ENCODE assay signal across 27 mouse cellular contexts in genomic region chr12:85479190-85479589, GRCm38 (mm10). TPM values are rescaled to one million over a fixed set of nuclear protein-coding genes. Genes with fewer than 3 reads are reported as not detected.
DNase-seq lines count a peak whose midpoint lies in the region; ATAC-seq and TF ChIP-seq lines count a peak whose summit lies in the region.
"Had no signal": no experiment of that assay in that cellular context is flagged by ENCODE, and none has a peak within 500 bp of the region (broad histone marks: within the 10 kb centered on the region; RNA-seq: fewer than 3 reads in every experiment).

No protein-coding gene starts in this region.

- peak overlapping the region; percentile 42 for H3K27ac ChIP-seq in heart, embryonic 10.5 days
- H3K27ac ChIP-seq in lung, postnatal 0 days (ENCODE audit: low read length) = no peak overlapping the region
- peak overlapping the region; percentile 80; the same call in 1 of the 2 replicates for H3K27ac ChIP-seq in small intestine, adult 2 months (ENCODE audit: insufficient read depth, low read depth, low read length)
- H3K27ac ChIP-seq: forebrain, embryonic 10.5 days; forebrain, embryonic 13.5 days; heart, adult 2 months; heart, embryonic 15.5 days; hindbrain, embryonic 10.5 days; hindbrain, embryonic 14.5 days; hindbrain, postnatal 0 days had no signal

- H3K9me3 ChIP-seq in heart, embryonic 10.5 days = no peaks in the 10 kb centered on the region
- H3K9me3 ChIP-seq in lung, postnatal 0 days (ENCODE audit: low read length) = no peaks in the 10 kb centered on the region
- H3K9me3 ChIP-seq: forebrain, embryonic 10.5 days; forebrain, embryonic 13.5 days; G1E; heart, embryonic 12.5 days; heart, embryonic 15.5 days; hindbrain, embryonic 10.5 days had no signal

- no peak for DNase-seq in heart, embryonic 10.5 days (ENCODE audit: low spot score)
- no peak for DNase-seq in heart, adult 9 months (ENCODE audit: low spot score in 2 of 2)
- DNase-seq in lung, postnatal 0 days (ENCODE audit: low spot score) = peak; percentile 47
- no peak for DNase-seq in lung, adult 18-20 months
- DNase-seq in MN1 (ENCODE audit: low spot score) = no peak
- DNase-seq in urinary bladder, adult 2 months (ENCODE audit: low spot score) = no peak
- DNase-seq: adrenal gland, adult 8-10 months; adrenal gland, postnatal 25 days; cerebellum, adult 18-20 months; cerebellum, adult 9-10 months; cerebellum, postnatal 14 days; gastrocnemius, postnatal 10 days; gastrocnemius, postnatal 36 days; heart, adult 2 months; heart, postnatal 10 days; heart, postnatal 36 days had no signal

- no peak for TF ChIP-seq CTCF in lung, postnatal 0 days (IDR thresholded peaks at IDR 0.05)
- no peak for TF ChIP-seq CTCF in small intestine, adult 2 months (IDR thresholded peaks at IDR 0.05; ENCODE audit: extremely low read depth, insufficient read length, insufficient replicate concordance, low read depth, low read length)

- TF ChIP-seq POLR2A in small intestine, adult 2 months (IDR thresholded peaks at IDR 0.05; ENCODE audit: low read depth, low read length) = no peak

- no peak overlapping the region for H3K9ac ChIP-seq in lung, postnatal 0 days (replicated peaks; ENCODE audit: low read depth)
- H3K9ac ChIP-seq: forebrain, embryonic 13.5 days; heart, embryonic 12.5 days; heart, embryonic 15.5 days; hindbrain, embryonic 14.5 days had no signal

- H3K4me2 ChIP-seq in lung, postnatal 0 days (replicated peaks; ENCODE audit: low read depth, low read length) = no peak overlapping the region
- H3K4me2 ChIP-seq: forebrain, embryonic 13.5 days; heart, embryonic 12.5 days; heart, embryonic 15.5 days; hindbrain, embryonic 14.5 days had no signal

- peaks cover 8% of the 10 kb centered on the region; the same call in 1 of the 2 replicates for H3K36me3 ChIP-seq in heart, embryonic 10.5 days
- H3K36me3 ChIP-seq in lung, postnatal 0 days (ENCODE audit: insufficient read depth, low read length) = peaks cover 15% of the 10 kb centered on the region; the same call in 1 of the 2 replicates
- peaks cover 29% of the 10 kb centered on the region for H3K36me3 ChIP-seq in small intestine, adult 2 months (ENCODE audit: control insufficient read depth, insufficient read depth, low read length)
- H3K36me3 ChIP-seq: forebrain, embryonic 10.5 days; heart, embryonic 15.5 days; hindbrain, embryonic 10.5 days had no signal

- H3K4me3 ChIP-seq in heart, embryonic 10.5 days = no peak overlapping the region
- no peak overlapping the region for H3K4me3 ChIP-seq in lung, postnatal 0 days (ENCODE audit: low read depth, low read length)
- H3K4me3 ChIP-seq in small intestine, adult 2 months (ENCODE audit: low read depth, low read length) = no peak overlapping the region
- H3K4me3 ChIP-seq: forebrain, embryonic 10.5 days; forebrain, embryonic 13.5 days; heart, adult 2 months; heart, embryonic 12.5 days; heart, embryonic 15.5 days; hindbrain, embryonic 10.5 days had no signal

- no peak for TF ChIP-seq EP300 in lung, postnatal 0 days (IDR thresholded peaks at IDR 0.05)

- H3K27me3 ChIP-seq in heart, embryonic 10.5 days (ENCODE audit: insufficient read depth, poor library complexity, severe bottlenecking) = peaks cover 23% of the 10 kb centered on the region
- no peaks in the 10 kb centered on the region for H3K27me3 ChIP-seq in lung, postnatal 0 days (replicated peaks; ENCODE audit: insufficient read depth, low read length)
- no peaks in the 10 kb centered on the region for H3K27me3 ChIP-seq in small intestine, adult 2 months (ENCODE audit: control insufficient read depth, insufficient read depth, low read length)

- ATAC-seq in lung, postnatal 0 days = no peak
- ATAC-seq: activated CD4-positive, CD25-positive, alpha-beta regulatory T cell, adult 4 months; forebrain, embryonic 13.5 days; forebrain, embryonic 16.5 days; hindbrain, postnatal 0 days had no signal

- H3K4me1 ChIP-seq in heart, embryonic 10.5 days = peaks cover 48% of the 10 kb centered on the region
- H3K4me1 ChIP-seq in lung, postnatal 0 days (ENCODE audit: insufficient read depth, low read depth, low read length) = no peaks in the 10 kb centered on the region; the same call in 1 of the 2 replicates
- H3K4me1 ChIP-seq in small intestine, adult 2 months (ENCODE audit: control insufficient read depth, insufficient read depth, insufficient read length, low read length) = peaks cover 26% of the 10 kb centered on the region

- WGBS in heart, embryonic 10.5 days = 24% methylated on average over 3 of the region's 3 CpGs
- 26% methylated on average over 3 of the region's 3 CpGs for WGBS in lung, postnatal 0 days
- 62% methylated on average over 3 of the region's 3 CpGs for WGBS in small intestine, adult 2 months

RNA-seq across cellular contexts. Expression of gene Fos, which starts 5.5 kb away (rescaled TPM):
- 6.1 and 7.5 TPM in 2 replicates for polyA plus RNA-seq in heart, embryonic 10.5 days (2016; fragmentation: Nextera tagmentation; extraction: Ambion mirVana)
- 30.8 and 33.8 TPM in 2 replicates for polyA plus RNA-seq in lung, postnatal 0 days (2015; fragmentation: Nextera tagmentation; extraction: Ambion mirVana)
- 103 and 283 TPM in 2 replicates for polyA plus RNA-seq in small intestine, adult 2 months (2012; rRNA removed)
- polyA plus RNA-seq in urinary bladder, adult 2 months (2012; rRNA removed) = 28.5 and 37.0 TPM in 2 replicates
